Mouse (Mus musculus): ENCODE results near the gene Spdef. TPM values are rescaled to one million over a fixed set of nuclear protein-coding genes. Genes with fewer than 3 reads are reported as not detected.

The Spdef gene
- polyA plus RNA-seq, 1 experiment from 2014 or later = 0.88 TPM

DNA sequence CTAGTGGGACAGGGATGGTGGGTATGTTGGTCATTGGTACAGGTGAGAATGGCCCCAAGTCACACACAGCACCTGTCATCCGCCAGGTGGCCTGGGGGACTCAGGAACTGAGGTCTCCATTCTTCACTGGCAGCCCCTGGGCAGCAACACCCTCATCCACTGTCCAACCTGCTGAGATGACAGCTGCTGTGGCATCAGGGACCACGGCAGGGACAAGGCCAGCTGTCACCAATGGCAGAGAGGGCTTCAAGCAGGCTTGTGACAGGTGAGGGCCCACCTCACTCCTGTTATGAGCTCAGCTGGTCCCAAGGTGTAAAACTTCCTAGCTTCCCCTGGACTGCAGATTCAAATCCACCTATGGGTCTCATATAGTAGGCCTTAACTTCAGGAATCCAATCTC lies 19.4 kb upstream of the Spdef start:
- no peaks in the 10 kb centered on the region for H3K4me1 ChIP-seq (ENCODE audit: insufficient read depth)
- no peak for TF ChIP-seq CTCF (IDR thresholded peaks at IDR 0.05; ENCODE audit: low read depth)
- H3K4me2 ChIP-seq = no peak overlapping the region
- H3K4me3 ChIP-seq (ENCODE audit: low read depth, low read length) = no peak overlapping the region
- WGBS = 83% methylated on average over 2 of the region's 2 CpGs
- no peak overlapping the region for H3K9ac ChIP-seq
- peaks cover 14% of the 10 kb centered on the region; the same call in 1 of the 2 replicates for H3K36me3 ChIP-seq (ENCODE audit: insufficient read depth)
- no peaks in the 10 kb centered on the region for H3K9me3 ChIP-seq (ENCODE audit: low read depth, low read length)
- ATAC-seq (ENCODE audit: insufficient read depth) = no peak
- H3K27me3 ChIP-seq (ENCODE audit: insufficient read depth, low read length) = no peaks in the 10 kb centered on the region
- DNase-seq = no peak
- no peak overlapping the region for H3K27ac ChIP-seq (ENCODE audit: low read depth)

DNA sequence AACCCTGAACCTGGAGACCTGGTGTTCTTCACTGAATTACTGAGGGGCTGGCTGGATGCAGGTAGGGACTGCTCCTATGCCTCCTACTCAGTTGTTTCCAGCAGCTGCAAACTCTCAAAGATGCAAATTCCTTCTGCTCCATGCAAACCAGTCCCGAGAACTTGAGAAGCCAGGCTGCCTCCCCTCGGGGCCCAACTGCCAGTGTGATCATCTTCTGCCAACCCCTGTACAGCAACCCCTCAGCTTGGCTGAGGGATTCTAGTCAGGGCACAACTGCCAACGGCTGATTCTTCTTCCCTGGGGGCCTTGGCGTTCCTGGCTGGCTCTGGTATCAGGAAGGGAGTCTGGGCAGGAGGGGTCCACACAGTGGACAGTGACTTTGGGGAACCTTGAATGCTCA lies 17.7 kb upstream of the Spdef start:
- no peak for DNase-seq
- Histone ChIP-seq H3K9ac (no peak overlapping the region), H3K27me3 (ENCODE audit: insufficient read depth, low read length) (no peaks in the 10 kb centered on the region), H3K4me3 (ENCODE audit: low read depth, low read length) (no peak overlapping the region), H3K4me2 (no peak overlapping the region), H3K4me1 (ENCODE audit: insufficient read depth) (no peaks in the 10 kb centered on the region), H3K36me3 (ENCODE audit: insufficient read depth) (peaks cover 6% of the 10 kb centered on the region; the same call in 1 of the 2 replicates), H3K9me3 (ENCODE audit: low read depth, low read length) (no peaks in the 10 kb centered on the region), H3K27ac (ENCODE audit: low read depth) (no peak overlapping the region)
- no peak for TF ChIP-seq CTCF (IDR thresholded peaks at IDR 0.05; ENCODE audit: low read depth)
- no peak; the same call in 1 of the 2 replicates for ATAC-seq (ENCODE audit: insufficient read depth)
- WGBS = 48% methylated on average over 4 of the region's 4 CpGs

DNA sequence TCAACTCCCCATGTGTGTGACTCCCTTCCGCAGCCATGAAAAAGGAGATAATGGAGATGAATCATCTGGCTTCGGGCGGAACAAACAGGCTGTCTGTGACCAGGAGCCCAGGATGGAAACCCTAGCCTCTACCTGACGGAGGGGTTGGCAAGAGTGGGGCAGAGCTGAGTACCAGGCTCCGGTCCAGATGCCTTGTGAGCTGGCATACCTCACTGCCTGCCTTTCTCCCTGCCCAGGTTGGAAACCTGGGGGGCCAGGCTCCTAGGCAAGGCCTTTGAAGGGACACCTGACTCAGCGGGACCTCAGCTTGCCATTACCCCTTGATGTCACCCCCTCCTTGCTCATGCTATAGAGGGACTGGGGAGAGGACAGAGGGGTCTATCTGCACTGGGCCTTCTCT lies 12.2 kb upstream of the Spdef start:
- no peaks in the 10 kb centered on the region for H3K36me3 ChIP-seq (ENCODE audit: insufficient read depth)
- no peak overlapping the region for H3K9ac ChIP-seq
- no peak overlapping the region for H3K4me2 ChIP-seq
- H3K27ac ChIP-seq (ENCODE audit: low read depth) = no peak overlapping the region
- DNase-seq (no peak), ATAC-seq (ENCODE audit: insufficient read depth) (no peak)
- no peaks in the 10 kb centered on the region for H3K27me3 ChIP-seq (ENCODE audit: insufficient read depth, low read length)
- no peak overlapping the region for H3K4me3 ChIP-seq (ENCODE audit: low read depth, low read length)
- no peak for TF ChIP-seq CTCF (IDR thresholded peaks at IDR 0.05; ENCODE audit: low read depth)
- WGBS = 85% methylated on average over 6 of the region's 6 CpGs
- H3K9me3 ChIP-seq (ENCODE audit: low read depth, low read length) = no peaks in the 10 kb centered on the region
- no peaks in the 10 kb centered on the region for H3K4me1 ChIP-seq (ENCODE audit: insufficient read depth)

DNA sequence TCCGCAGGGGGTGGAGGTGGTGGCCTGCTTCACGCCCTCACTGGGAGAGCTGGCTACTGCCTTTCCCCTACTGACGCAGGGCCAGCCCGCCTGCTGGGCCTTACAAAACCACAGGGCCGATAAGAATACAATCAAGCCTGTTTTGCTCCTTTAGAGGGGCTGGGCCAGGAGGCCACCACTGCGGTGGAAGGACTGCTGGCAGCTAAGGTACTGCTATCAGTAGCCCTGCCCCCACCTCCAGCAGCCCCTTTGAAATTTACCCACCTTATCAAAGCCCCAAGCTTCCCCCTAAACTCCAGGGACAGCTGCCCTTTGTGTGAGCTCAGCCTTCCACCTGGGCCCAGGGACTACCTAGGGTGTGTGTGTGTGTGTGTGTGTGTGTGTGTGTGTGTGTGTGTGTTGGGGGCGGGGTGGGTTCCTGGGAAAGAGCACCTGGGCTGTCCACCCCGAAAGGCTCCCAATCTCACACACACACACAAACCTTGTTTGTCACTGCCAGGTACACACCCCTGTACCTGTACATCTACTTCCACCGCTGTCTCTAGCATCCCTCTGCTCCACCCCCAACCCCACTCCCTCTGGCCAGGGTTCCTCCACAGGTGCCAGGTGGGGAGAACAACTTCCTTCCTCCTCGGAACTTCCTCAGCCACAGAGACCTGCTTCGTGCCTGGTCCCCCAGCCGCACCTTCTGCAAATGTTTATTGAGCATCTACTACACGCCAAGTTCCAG lies 5.8 kb upstream of the Spdef start:
- Histone ChIP-seq H3K4me3 (ENCODE audit: low read depth, low read length) (no peak overlapping the region), H3K9me3 (ENCODE audit: low read depth, low read length) (no peaks in the 10 kb centered on the region), H3K36me3 (ENCODE audit: insufficient read depth) (no peaks in the 10 kb centered on the region), H3K27ac (ENCODE audit: low read depth) (0 out of 2 replicates have a peak overlapping the region, but pooled peaks have one; percentile 18), H3K4me2 (no peak overlapping the region), H3K9ac (no peak overlapping the region), H3K27me3 (ENCODE audit: insufficient read depth, low read length) (no peaks in the 10 kb centered on the region), H3K4me1 (ENCODE audit: insufficient read depth) (peaks cover 2% of the 10 kb centered on the region; the same call in 1 of the 2 replicates)
- peak; percentile 41; the same call in 1 of the 2 replicates for ATAC-seq (ENCODE audit: insufficient read depth)
- DNase-seq = peak; percentile 30
- no peak for TF ChIP-seq CTCF (IDR thresholded peaks at IDR 0.05; ENCODE audit: low read depth)
- 11% methylated on average over 13 of the region's 13 CpGs for WGBS

DNA sequence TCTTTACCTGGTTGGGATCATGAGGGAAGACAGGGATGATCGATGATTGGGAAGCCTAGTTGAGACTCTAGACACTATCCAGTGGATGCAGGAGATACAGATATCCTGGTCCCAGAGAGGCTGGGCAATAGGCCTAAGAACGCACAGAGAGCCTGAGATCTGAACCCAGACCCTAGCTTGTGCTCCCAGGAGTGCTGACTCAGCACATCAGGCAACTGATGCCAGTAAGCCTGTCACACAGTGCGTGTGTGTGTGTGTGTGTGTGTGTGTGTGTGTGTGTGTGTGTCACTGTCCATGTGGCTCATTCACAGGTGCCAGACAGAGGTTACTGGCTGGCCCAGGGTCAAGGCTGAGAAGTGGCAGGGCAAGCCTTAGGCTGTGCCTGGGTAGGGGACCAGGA lies 3.9 kb upstream of the Spdef start:
- Histone ChIP-seq H3K4me2 (no peak overlapping the region), H3K27ac (ENCODE audit: low read depth) (no peak overlapping the region), H3K4me3 (ENCODE audit: low read depth, low read length) (no peak overlapping the region), H3K4me1 (ENCODE audit: insufficient read depth) (peaks cover 2% of the 10 kb centered on the region; the same call in 1 of the 2 replicates), H3K9me3 (ENCODE audit: low read depth, low read length) (no peaks in the 10 kb centered on the region), H3K9ac (no peak overlapping the region), H3K27me3 (ENCODE audit: insufficient read depth, low read length) (no peaks in the 10 kb centered on the region), H3K36me3 (ENCODE audit: insufficient read depth) (no peaks in the 10 kb centered on the region)
- DNase-seq (no peak), ATAC-seq (ENCODE audit: insufficient read depth) (no peak)
- no peak for TF ChIP-seq CTCF (IDR thresholded peaks at IDR 0.05; ENCODE audit: low read depth)
- WGBS = 73% methylated on average over 3 of the region's 3 CpGs

DNA sequence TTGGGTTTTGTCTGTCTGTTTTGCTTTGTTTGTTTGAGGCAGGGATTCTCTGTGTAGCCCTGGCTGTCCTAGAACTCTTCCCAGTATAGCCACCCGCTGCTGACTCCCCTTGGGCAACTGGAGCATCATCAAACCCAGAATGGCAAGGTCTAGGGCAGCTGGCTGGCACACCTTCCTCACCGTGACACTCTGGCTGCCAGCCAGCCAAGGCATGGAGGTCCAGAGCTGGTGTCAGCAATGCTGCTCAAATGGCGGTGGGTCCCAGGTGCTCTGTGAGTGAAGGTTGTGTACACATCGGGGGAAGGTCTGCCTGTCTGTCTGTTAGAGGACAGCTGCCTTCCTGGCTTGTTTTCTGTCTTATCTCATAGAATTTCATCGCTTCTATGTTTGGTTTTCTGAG lies 3.4 kb upstream of the Spdef start:
- no peak for DNase-seq
- Histone ChIP-seq H3K4me3 (ENCODE audit: low read depth, low read length) (no peak overlapping the region), H3K27ac (ENCODE audit: low read depth) (no peak overlapping the region), H3K27me3 (ENCODE audit: insufficient read depth, low read length) (no peaks in the 10 kb centered on the region), H3K4me2 (no peak overlapping the region), H3K4me1 (ENCODE audit: insufficient read depth) (peaks cover 2% of the 10 kb centered on the region; the same call in 1 of the 2 replicates), H3K36me3 (ENCODE audit: insufficient read depth) (no peaks in the 10 kb centered on the region), H3K9ac (no peak overlapping the region), H3K9me3 (ENCODE audit: low read depth, low read length) (no peaks in the 10 kb centered on the region)
- no peak for ATAC-seq (ENCODE audit: insufficient read depth)
- WGBS = 40% methylated on average over 5 of the region's 5 CpGs
- no peak for TF ChIP-seq CTCF (IDR thresholded peaks at IDR 0.05; ENCODE audit: low read depth)

DNA sequence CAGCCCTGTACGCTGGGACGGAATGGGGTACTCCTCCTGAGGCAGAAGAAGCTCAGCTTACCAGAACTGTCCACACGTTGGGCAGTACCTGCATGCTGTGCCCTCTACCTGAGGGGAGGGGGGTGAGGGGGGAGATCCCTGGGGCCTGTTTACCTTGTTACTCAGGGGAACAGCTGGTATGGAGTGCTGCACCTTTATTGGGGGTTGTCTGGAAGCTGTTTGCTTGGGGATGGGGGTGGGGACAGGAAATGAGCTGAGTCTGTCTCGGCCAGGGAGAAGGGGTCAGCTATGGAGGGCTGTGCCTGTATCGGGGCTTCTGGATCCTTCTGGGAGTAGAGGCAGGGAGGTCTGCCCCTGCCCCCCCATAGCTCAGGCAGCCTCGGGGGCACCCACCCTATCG lies 2.2 kb downstream of the Spdef start:
- Histone ChIP-seq H3K9me3 (ENCODE audit: low read depth, low read length) (no peaks in the 10 kb centered on the region), H3K4me2 (no peak overlapping the region), H3K4me1 (ENCODE audit: insufficient read depth) (peaks cover 3% of the 10 kb centered on the region; the same call in 1 of the 2 replicates), H3K27ac (ENCODE audit: low read depth) (no peak overlapping the region), H3K36me3 (ENCODE audit: insufficient read depth) (no peaks in the 10 kb centered on the region), H3K9ac (no peak overlapping the region), H3K4me3 (ENCODE audit: low read depth, low read length) (no peak overlapping the region), H3K27me3 (ENCODE audit: insufficient read depth, low read length) (no peaks in the 10 kb centered on the region)
- DNase-seq = no peak
- 33% methylated on average over 7 of the region's 7 CpGs for WGBS
- TF ChIP-seq CTCF (IDR thresholded peaks at IDR 0.05; ENCODE audit: low read depth) = no peak
- no peak for ATAC-seq (ENCODE audit: insufficient read depth)

All from lung, embryonic 14.5 days (tissue).